Mouse (Mus musculus) neural tube, embryonic 15.5 days (tissue): ENCODE measurements around the gene Tlk1. TPM values are rescaled to one million over a fixed set of nuclear protein-coding genes. Genes with fewer than 3 reads are reported as not detected.

Experiments used
- ATAC-seq: fragments of 200-750 bp; cut with Nextera tagmentation; 2 replicates; pipeline ENCODE4 v1.8.0; 2017; ENCODE audit warnings: mild to moderate bottlenecking, moderate TSS enrichment, moderate library complexity; ENCODE audit not compliant: low FRiP score
- H3K27ac ChIP-seq: fragments of 300-500 bp; sonication (generic); replicated peaks from 2 replicates; pipeline ENCODE4 v1.5.1; 2015; ENCODE audit warnings: mild to moderate bottlenecking, inconsistent platforms
- H3K27me3 ChIP-seq: fragments of 300-500 bp; sonication (generic); replicated peaks from 2 replicates; pipeline ENCODE4 v1.6.1; 2015; ENCODE audit warnings: inconsistent platforms
- H3K36me3 ChIP-seq: fragments of 300-500 bp; sonication (generic); 2 replicates; pipeline ENCODE4 v1.6.1; 2015; ENCODE audit warnings: inconsistent platforms
- H3K4me1 ChIP-seq: fragments of 300-500 bp; sonication (generic); 2 replicates; pipeline ENCODE4 v1.6.1; 2015; ENCODE audit warnings: inconsistent platforms
- H3K4me2 ChIP-seq: fragments of 300-500 bp; sonication (generic); 2 replicates; pipeline ENCODE4 v1.6.1; 2015; ENCODE audit warnings: inconsistent platforms, mild to moderate bottlenecking, moderate library complexity
- H3K4me3 ChIP-seq: fragments of 300-500 bp; sonication (generic); replicated peaks from 2 replicates; pipeline ENCODE4 v1.5.1; 2015; ENCODE audit warnings: mild to moderate bottlenecking, inconsistent platforms
- H3K9ac ChIP-seq: fragments of 300-500 bp; sonication (generic); replicated peaks from 2 replicates; pipeline ENCODE4 v1.6.1; 2015; ENCODE audit warnings: mild to moderate bottlenecking, inconsistent platforms
- H3K9me3 ChIP-seq: fragments of 300-500 bp; sonication (generic); replicated peaks from 2 replicates; pipeline ENCODE4 v1.6.1; 2016; ENCODE audit warnings: inconsistent platforms
- WGBS: fragments of 180-500 bp; shearing (Covaris S2); methylation state at CpG from one replicate; pipeline ENCODE4 v1.1.7; 2015; ENCODE audit warnings: mixed read lengths; 5-methylcytosine and 5-hydroxymethylcytosine counted together
- polyA plus RNA-seq: library from polyadenylated mRNA; unstranded; fragments of >200 nt; fragmentation: Nextera tagmentation; extraction: Ambion mirVana; gene quantifications from 2 replicates; pipeline ENCODE4 v1.2.1, GENCODE M21; 2015

The Tlk1 gene
- polyA plus RNA-seq = 23.7 and 27.4 TPM in 2 replicates

GRCm38 (mm10) chr2:70825371-70826051 lies at the start of gene Tlk1:
Tlk1 (minus strand) TSS chr2:70825728.
- H3K27me3 ChIP-seq = no peaks in the 10 kb centered on the region
- peak; percentile 92 for ATAC-seq
- 0% methylated on average over 42 of the region's 118 CpGs for WGBS
- H3K4me2 ChIP-seq = peak within 1 kb of the TSS; percentile 59
- no peaks in the 10 kb centered on the region for H3K36me3 ChIP-seq
- no peaks in the 10 kb centered on the region for H3K9me3 ChIP-seq
- H3K4me1 ChIP-seq = peaks cover 23% of the 10 kb centered on the region
- peak within 1 kb of the TSS; percentile 90 for H3K4me3 ChIP-seq
- H3K9ac ChIP-seq = peak within 1 kb of the TSS; percentile 88
- H3K27ac ChIP-seq = peak within 1 kb of the TSS; percentile 100

- ATAC-seq = no peak
- no peak overlapping the region for H3K27ac ChIP-seq
- H3K4me3 ChIP-seq = no peak overlapping the region
- 92% methylated on average over 4 of the region's 4 CpGs for WGBS
- H3K9ac ChIP-seq = no peak overlapping the region
- no peaks in the 10 kb centered on the region for H3K36me3 ChIP-seq
- no peaks in the 10 kb centered on the region for H3K27me3 ChIP-seq
- H3K4me2 ChIP-seq = no peak overlapping the region
- H3K9me3 ChIP-seq = no peaks in the 10 kb centered on the region
- H3K4me1 ChIP-seq = peaks cover 6% of the 10 kb centered on the region; the same call in 1 of the 2 replicates
These were observed 49.6 kb upstream of the Tlk1 start for GRCm38 (mm10) chr2:70875129-70875528.

- WGBS = 83% methylated on average over 5 of the region's 5 CpGs
These were observed 47.6 kb upstream of the Tlk1 start for GRCm38 (mm10) chr2:70873168-70873567.

GRCm38 (mm10) chr2:70871466-70872022 lies 46.0 kb upstream of the Tlk1 start:
- no peaks in the 10 kb centered on the region for H3K36me3 ChIP-seq
- H3K4me1 ChIP-seq = peaks cover 6% of the 10 kb centered on the region; the same call in 1 of the 2 replicates
- H3K27ac ChIP-seq = no peak overlapping the region
- no peak overlapping the region for H3K4me3 ChIP-seq
- ATAC-seq = no peak
- H3K4me2 ChIP-seq = no peak overlapping the region
- no peaks in the 10 kb centered on the region for H3K27me3 ChIP-seq
- no peak overlapping the region for H3K9ac ChIP-seq
- no peaks in the 10 kb centered on the region for H3K9me3 ChIP-seq
- WGBS = 44% methylated on average over 8 of the region's 8 CpGs

More at GRCm38 (mm10) chr2:70873168-70873567, 47.6 kb upstream of the Tlk1 start:
- Histone ChIP-seq H3K4me3 (no peak overlapping the region), H3K9me3 (no peaks in the 10 kb centered on the region), H3K36me3 (no peaks in the 10 kb centered on the region), H3K27ac (no peak overlapping the region), H3K9ac (no peak overlapping the region), H3K4me2 (no peak overlapping the region), H3K4me1 (peaks cover 6% of the 10 kb centered on the region; the same call in 1 of the 2 replicates), H3K27me3 (no peaks in the 10 kb centered on the region)
- ATAC-seq = no peak

- Histone ChIP-seq H3K4me2 (no peak overlapping the region), H3K27me3 (no peaks in the 10 kb centered on the region), H3K36me3 (no peaks in the 10 kb centered on the region), H3K4me1 (peaks cover 6% of the 10 kb centered on the region; the same call in 1 of the 2 replicates), H3K4me3 (no peak overlapping the region), H3K9ac (no peak overlapping the region), H3K9me3 (no peaks in the 10 kb centered on the region), H3K27ac (no peak overlapping the region)
- 43% methylated on average over 6 of the region's 6 CpGs for WGBS
- ATAC-seq = no peak
These were observed 45.3 kb upstream of the Tlk1 start for GRCm38 (mm10) chr2:70870819-70871218.

- WGBS = 85% methylated on average over 3 of the region's 3 CpGs
- Histone ChIP-seq H3K36me3 (no peaks in the 10 kb centered on the region), H3K4me3 (no peak overlapping the region), H3K27ac (no peak overlapping the region), H3K9me3 (no peaks in the 10 kb centered on the region), H3K9ac (no peak overlapping the region), H3K4me1 (peaks cover 6% of the 10 kb centered on the region; the same call in 1 of the 2 replicates), H3K27me3 (no peaks in the 10 kb centered on the region), H3K4me2 (no peak overlapping the region)
- ATAC-seq = no peak
These were observed 43.6 kb upstream of the Tlk1 start for GRCm38 (mm10) chr2:70869116-70869515.

- H3K4me2 ChIP-seq = no peak overlapping the region
- no peaks in the 10 kb centered on the region for H3K27me3 ChIP-seq
- H3K4me3 ChIP-seq = no peak overlapping the region
- no peak overlapping the region for H3K27ac ChIP-seq
- no peaks in the 10 kb centered on the region for H3K36me3 ChIP-seq
- H3K9ac ChIP-seq = no peak overlapping the region
- H3K9me3 ChIP-seq = no peaks in the 10 kb centered on the region
- peaks cover 6% of the 10 kb centered on the region; the same call in 1 of the 2 replicates for H3K4me1 ChIP-seq
- WGBS = 84% methylated on average over 3 of the region's 3 CpGs
- ATAC-seq = no peak
These were observed 41.7 kb upstream of the Tlk1 start for GRCm38 (mm10) chr2:70867231-70867630.

- H3K27me3 ChIP-seq = no peaks in the 10 kb centered on the region
- H3K36me3 ChIP-seq = no peaks in the 10 kb centered on the region
- no peaks in the 10 kb centered on the region for H3K4me1 ChIP-seq
- no peak for ATAC-seq
- no peaks in the 10 kb centered on the region for H3K9me3 ChIP-seq
- no peak overlapping the region for H3K9ac ChIP-seq
- H3K27ac ChIP-seq = no peak overlapping the region
- H3K4me2 ChIP-seq = no peak overlapping the region
- 83% methylated on average over 5 of the region's 5 CpGs for WGBS
- no peak overlapping the region for H3K4me3 ChIP-seq
These were observed 37.4 kb upstream of the Tlk1 start for GRCm38 (mm10) chr2:70862881-70863280.

GRCm38 (mm10) chr2:70859740-70860139 lies 34.2 kb upstream of the Tlk1 start:
- ATAC-seq = no peak

GRCm38 (mm10) chr2:70856971-70857370 lies 31.4 kb upstream of the Tlk1 start:
- no peak for ATAC-seq
- Histone ChIP-seq H3K9ac (no peak overlapping the region), H3K36me3 (no peaks in the 10 kb centered on the region), H3K9me3 (no peaks in the 10 kb centered on the region), H3K4me3 (no peak overlapping the region), H3K4me1 (peaks cover 4% of the 10 kb centered on the region; the same call in 1 of the 2 replicates), H3K4me2 (no peak overlapping the region), H3K27ac (no peak overlapping the region), H3K27me3 (no peaks in the 10 kb centered on the region)
- 90% methylated on average over 3 of the region's 3 CpGs for whole genome bisulfite sequencing

More at GRCm38 (mm10) chr2:70859740-70860139, 34.2 kb upstream of the Tlk1 start:
- Histone ChIP-seq H3K4me1 (no peaks in the 10 kb centered on the region), H3K36me3 (no peaks in the 10 kb centered on the region), H3K4me2 (no peak overlapping the region), H3K4me3 (no peak overlapping the region), H3K9me3 (no peaks in the 10 kb centered on the region), H3K27ac (no peak overlapping the region), H3K27me3 (no peaks in the 10 kb centered on the region), H3K9ac (no peak overlapping the region)
- WGBS = 96% methylated on average over 4 of the region's 4 CpGs

GRCm38 (mm10) chr2:70854231-70854888 lies 28.8 kb upstream of the Tlk1 start:
- H3K9me3 ChIP-seq = no peaks in the 10 kb centered on the region
- no peak overlapping the region for H3K4me3 ChIP-seq
- ATAC-seq = no peak
- no peak overlapping the region for H3K27ac ChIP-seq
- WGBS = 88% methylated on average over 8 of the region's 8 CpGs
- H3K27me3 ChIP-seq = no peaks in the 10 kb centered on the region
- no peak overlapping the region for H3K9ac ChIP-seq
- H3K4me2 ChIP-seq = no peak overlapping the region
- no peaks in the 10 kb centered on the region for H3K36me3 ChIP-seq
- H3K4me1 ChIP-seq = peaks cover 4% of the 10 kb centered on the region; the same call in 1 of the 2 replicates

- Histone ChIP-seq H3K4me1 (peaks cover 9% of the 10 kb centered on the region), H3K27me3 (no peaks in the 10 kb centered on the region), H3K27ac (no peak overlapping the region), H3K4me3 (no peak overlapping the region), H3K4me2 (no peak overlapping the region), H3K9me3 (no peaks in the 10 kb centered on the region), H3K36me3 (no peaks in the 10 kb centered on the region), H3K9ac (no peak overlapping the region)
- ATAC-seq = no peak
- WGBS = 67% methylated on average over 7 of the region's 7 CpGs
These were observed 27.8 kb upstream of the Tlk1 start for GRCm38 (mm10) chr2:70853329-70853728.
